In genomic region chr8:36042594-36042993, GRCm38 (mm10) we compare ENCODE assay signal across 14 mouse cellular contexts.
"Had no signal": no experiment of that assay in that cellular context is flagged by ENCODE, and none has a peak within 500 bp of the region (broad histone marks: within the 10 kb centered on the region; RNA-seq: fewer than 3 reads in every experiment).

No protein-coding gene starts in this region.

- H3K4me3 ChIP-seq: midbrain, embryonic 10.5 days; midbrain, embryonic 12.5 days; myocyte; neural tube, embryonic 13.5 days had no signal

- H3K27me3 ChIP-seq: midbrain, embryonic 12.5 days; neural tube, embryonic 13.5 days had no signal

- H3K9me3 ChIP-seq: midbrain, embryonic 10.5 days; midbrain, embryonic 12.5 days had no signal

- H3K36me3 ChIP-seq: midbrain, embryonic 10.5 days; midbrain, embryonic 12.5 days; neural tube, embryonic 13.5 days had no signal

- H3K4me1 ChIP-seq: midbrain, embryonic 10.5 days; midbrain, embryonic 12.5 days; neural tube, embryonic 13.5 days had no signal

- ATAC-seq: midbrain, embryonic 16.5 days had no signal

- DNase-seq: lung, adult 18-20 months; lung, embryonic 14.5 days; lung, postnatal 10 days; lung, postnatal 36 days; midbrain, embryonic 14.5 days; right cerebral cortex, postnatal 14 days; thymus, adult 18-20 months; thymus, postnatal 14 days; thymus, postnatal 36 days had no signal
